Mouse (Mus musculus) urinary bladder, adult 2 months (tissue): ENCODE data around the gene Olfr295. TPM values are rescaled to one million over a fixed set of nuclear protein-coding genes. Genes with fewer than 3 reads are reported as not detected.

Experiments used
- DNase-seq: peaks from one replicate; pipeline ENCODE4 v3.0.0; 2022; ENCODE audit warnings: low spot score
- polyA plus RNA-seq: library from polyadenylated mRNA; depleted of rRNA; stranded (reverse); fragments of >200 nt; gene quantifications from 2 replicates; pipeline ENCODE4 v1.2.3, GENCODE M21; 2012; rRNA removed

The Olfr295 gene
- polyA plus RNA-seq, result not detected in 2 replicates

DNA sequence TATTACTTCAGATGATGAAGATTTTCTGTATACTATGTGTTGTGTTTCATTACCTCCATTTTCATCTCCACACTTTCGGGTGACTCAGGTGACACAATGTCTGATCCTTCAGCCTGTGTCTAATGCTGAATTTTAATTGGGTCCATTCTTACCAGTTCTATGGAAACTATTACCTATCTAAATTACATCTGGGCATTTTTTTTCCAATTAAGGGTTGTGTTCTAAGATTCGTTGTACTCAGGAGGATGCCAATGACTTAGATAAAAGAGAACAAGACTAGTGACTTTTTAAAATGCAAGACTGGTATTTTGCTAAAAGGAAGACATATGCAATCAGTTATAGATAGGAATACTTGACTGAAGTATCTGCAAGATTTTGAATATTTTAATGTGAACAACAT is at the start of gene Olfr295:
Gene Olfr295 (plus strand): TSS at position 301 of the 400 bp plus-strand sequence.
- no peak for DNase-seq

DNA sequence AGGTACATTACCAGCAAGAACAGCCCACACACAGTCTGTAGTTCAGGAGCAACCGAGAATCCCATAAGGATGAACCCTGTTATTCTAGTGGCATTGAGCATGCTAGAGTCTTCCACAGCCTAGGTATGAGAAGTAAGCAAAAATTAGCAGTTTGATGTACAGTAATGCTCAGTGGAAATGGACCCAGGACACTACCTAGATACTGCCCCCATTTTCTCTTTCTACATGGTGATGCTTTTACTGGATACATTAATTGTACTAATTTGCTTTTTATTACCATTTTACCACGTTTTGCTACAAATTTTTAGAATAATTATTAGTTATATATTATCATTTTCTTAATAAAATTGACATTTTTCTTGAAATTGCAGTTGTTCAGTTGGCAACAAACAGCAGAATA is 32.9 kb downstream of the Olfr295 start, which contains the start of gene Olfr294:
Gene Olfr294 (minus strand): TSS at position 101 of the 400 bp plus-strand sequence.
- no peak for DNase-seq

Other genes with a start within 250 kb of the Olfr295 start
- not detected in 2 replicates for gene Olfr307, start 246.3 kb upstream of the Olfr295 start, polyA plus RNA-seq
- not detected in 2 replicates for gene Olfr305, start 216.9 kb upstream of the Olfr295 start, polyA plus RNA-seq
- not detected in 2 replicates for gene Olfr304, start 197.2 kb upstream of the Olfr295 start, polyA plus RNA-seq
- not detected in 2 replicates for gene Olfr303, start 186.1 kb upstream of the Olfr295 start, polyA plus RNA-seq
- not detected in 2 replicates for gene Olfr301, start 180.0 kb upstream of the Olfr295 start, polyA plus RNA-seq
- not detected in 2 replicates for gene Olfr299, start 123.9 kb upstream of the Olfr295 start, polyA plus RNA-seq
- gene Olfr298, start 91.4 kb upstream of the Olfr295 start, polyA plus RNA-seq, result not detected in 2 replicates
- not detected in 2 replicates for gene Olfr297, start 63.9 kb upstream of the Olfr295 start, polyA plus RNA-seq
- not detected in 2 replicates for gene Olfr294, start 32.8 kb downstream of the Olfr295 start, polyA plus RNA-seq
- not detected in 2 replicates for gene Olfr293, start 65.2 kb downstream of the Olfr295 start, polyA plus RNA-seq
- gene Olfr292, start 104.5 kb downstream of the Olfr295 start, polyA plus RNA-seq, result not detected in 2 replicates
- 0.11 and 0.21 TPM in 2 replicates for gene Folh1, start 192.1 kb downstream of the Olfr295 start, polyA plus RNA-seq
- not detected in 2 replicates for gene Vmn2r77, start 211.2 kb downstream of the Olfr295 start, polyA plus RNA-seq